Mouse (Mus musculus) layer of hippocampus, adult 18-20 months (tissue): ENCODE results near the gene Asgr1. TPM values are rescaled to one million over a fixed set of nuclear protein-coding genes. Genes with fewer than 3 reads are reported as not detected.
A peak's percentile ranks its signal among the peaks of the same experiment; 100 is the strongest.
"Not testable (repeated sequence)": the region's sequence is repeated elsewhere in the genome, so short reads cannot be mapped to it uniquely, and the experiment has no call there.

Experiments used
- DNase-seq, 2 experiments: peaks; one replicate each; pipeline ENCODE4 v3.0.0; 2022; ENCODE audit warnings: low spot score in 2 of 2
- long read RNA-seq: library from polyadenylated mRNA; stranded (forward); transcript quantifications from one replicate; pipeline ENCODE4 v2.0.0, GENCODE M21; 2021
- total RNA-seq, 2 experiments: library from RNA; stranded (reverse); gene quantifications; 2 replicates each; pipeline ENCODE4 v1.2.3; 2021

Gene Asgr1
- total RNA-seq: under 1 TPM; 0.84 to 0.99 TPM
- long read RNA-seq: 0 reads

DNA sequence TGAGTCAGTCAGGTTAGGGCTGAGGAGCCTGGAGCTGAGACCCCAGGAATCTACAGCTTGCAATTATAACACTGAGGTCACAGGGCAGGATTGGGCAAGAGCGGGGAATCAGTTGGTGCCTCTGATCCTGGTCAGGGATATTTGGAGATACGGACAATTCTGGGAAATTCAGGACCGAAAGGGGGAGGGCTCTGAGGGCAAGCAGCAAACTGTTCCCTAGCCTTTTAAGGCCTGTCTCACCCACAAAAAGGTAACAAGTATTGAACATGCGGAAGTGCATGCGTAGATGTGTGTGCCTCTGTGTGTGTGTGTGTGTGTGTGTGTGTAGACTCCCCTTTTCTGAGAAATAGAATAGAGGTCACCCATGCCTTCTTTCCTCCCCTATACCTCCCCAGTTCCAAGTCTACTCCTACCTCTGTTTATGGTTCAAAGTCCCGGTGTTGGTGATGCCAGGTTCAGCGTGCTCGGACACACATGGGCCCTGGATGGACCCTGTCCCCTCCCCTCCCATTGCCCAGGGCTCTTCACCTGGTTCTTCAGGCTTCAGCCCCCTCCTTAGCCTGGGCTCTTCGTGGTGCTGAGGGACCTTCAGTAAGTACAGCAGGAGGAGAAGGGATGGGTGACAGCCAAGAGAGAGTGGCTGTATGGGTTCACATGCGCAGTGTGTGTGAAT is at the start of gene Asgr1:
TSS of gene Asgr1 (plus strand) at position 188 of the 673 bp plus-strand sequence.
- DNase-seq: no peak

DNA sequence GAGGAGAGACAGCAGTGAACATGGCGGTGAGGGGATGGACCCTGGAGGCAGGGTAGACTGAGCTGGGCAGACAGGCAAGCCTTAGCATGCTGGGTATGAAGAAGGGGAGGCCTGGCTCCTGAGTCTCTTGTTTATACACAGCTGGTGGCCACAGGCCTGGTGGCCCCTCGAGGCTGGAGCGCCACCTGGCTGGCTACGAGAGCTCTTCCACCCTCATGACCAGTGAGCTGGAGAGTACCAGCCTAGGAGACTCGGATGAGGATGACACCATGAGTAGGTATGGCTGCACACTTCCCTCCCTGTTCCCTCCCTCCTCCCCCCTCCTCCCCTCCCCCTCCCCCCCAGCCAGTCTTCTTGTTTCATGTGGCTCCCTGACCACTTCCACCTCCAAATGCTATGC is 48.4 kb upstream of the Asgr1 start:
- DNase-seq: no peak

DNA sequence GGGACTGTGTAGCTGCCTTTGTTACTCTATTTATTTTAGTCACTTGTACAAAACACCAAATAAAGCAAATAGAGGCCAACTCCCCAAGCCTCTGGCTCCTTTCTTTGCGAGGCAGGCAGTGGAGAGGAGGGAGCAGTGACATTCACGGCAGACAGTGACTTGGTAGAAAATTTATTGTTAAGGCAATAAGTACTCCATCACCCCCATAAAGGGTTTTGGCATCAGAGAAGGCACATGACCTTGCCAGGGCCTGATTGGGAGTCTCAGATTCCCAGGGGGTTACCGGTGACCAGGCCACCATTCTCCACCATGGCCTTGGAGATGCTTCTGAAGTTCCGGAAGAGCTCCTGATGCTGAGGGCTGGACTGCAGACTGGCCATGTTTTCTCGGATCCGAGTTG is 43.9 kb upstream of the Asgr1 start:
- DNase-seq: no peak

DNA sequence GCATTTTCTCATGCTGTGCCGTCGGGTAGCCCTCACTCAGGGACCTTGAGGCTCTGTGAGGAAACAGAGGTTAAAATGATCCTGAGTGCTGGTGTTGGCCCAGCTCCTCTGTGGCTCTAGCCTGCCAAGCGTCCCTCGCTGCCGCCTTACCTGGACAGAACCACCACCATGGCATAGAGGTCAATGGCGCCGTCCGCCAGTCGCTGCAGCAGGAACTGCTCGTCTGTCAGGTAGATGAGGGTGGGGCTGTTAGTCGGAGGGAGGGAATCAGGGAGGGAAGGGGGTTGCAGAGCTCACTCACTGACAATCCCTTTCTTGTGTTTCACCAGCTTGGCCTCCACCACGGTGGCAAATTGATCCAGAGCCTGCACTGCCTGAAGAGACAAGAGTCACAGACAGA is 43.3 kb upstream of the Asgr1 start:
- no peak for DNase-seq

DNA sequence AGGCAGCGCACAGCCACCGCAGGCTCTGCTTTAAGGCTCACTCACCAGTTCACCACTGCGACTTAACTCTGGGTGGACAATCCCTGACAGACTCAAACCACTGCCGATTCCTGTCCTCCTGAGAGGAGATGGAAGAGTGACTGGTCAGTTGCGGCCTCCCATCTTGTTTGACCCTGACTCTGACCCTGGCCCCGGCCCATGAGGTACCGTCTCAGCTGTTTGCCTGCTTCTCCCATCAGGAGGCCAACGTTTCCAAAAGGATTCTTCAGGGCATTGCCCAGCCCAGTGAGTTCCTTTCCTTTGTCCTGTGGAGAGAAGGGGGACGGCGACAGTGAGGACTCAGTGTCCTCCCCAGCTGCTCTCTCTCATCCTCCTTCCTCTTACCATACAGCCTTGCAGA is 42.9 kb upstream of the Asgr1 start:
- peak in 1 of 2 experiments; percentile 3 for DNase-seq

DNA sequence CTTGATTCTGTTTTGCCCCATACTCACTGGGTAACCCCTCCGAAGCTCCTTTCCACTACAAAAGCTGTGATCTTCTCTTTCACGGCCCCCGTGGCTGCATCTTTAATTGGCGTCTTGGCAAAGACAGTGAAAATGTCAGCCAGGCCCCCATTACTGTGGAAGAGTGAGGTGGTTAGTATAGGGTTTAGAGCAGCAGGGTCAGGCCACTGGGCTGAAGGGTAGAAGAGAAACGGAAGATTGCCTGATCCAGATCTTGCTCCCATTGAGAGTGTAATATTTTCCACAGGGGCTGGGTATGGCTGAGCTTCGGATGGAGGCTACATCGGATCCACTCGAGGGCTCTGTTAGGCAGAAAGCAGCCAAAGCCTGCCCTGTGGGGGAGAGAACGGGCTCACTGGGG is 41.0 kb upstream of the Asgr1 start:
- no peak for DNase-seq

DNA sequence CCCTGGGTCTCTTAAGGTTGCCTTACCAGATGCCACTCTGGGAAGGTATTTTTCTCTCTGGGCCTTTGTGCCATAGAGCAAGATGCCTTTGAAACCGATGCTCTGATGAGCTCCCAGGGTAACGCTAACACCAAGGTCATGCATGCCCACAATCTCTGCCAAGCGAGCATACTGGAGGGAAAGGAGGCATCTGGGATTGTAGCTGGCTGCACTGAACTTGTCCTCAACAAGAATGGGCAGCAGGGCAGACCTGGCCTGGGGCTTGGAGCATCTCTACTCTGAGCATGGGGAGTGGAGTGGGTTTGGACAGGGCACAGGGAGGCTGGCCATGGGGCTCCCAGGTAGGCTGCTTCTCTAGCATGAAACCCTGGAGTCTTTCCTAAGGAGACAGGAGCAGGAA is 40.5 kb upstream of the Asgr1 start:
- DNase-seq: no peak

DNA sequence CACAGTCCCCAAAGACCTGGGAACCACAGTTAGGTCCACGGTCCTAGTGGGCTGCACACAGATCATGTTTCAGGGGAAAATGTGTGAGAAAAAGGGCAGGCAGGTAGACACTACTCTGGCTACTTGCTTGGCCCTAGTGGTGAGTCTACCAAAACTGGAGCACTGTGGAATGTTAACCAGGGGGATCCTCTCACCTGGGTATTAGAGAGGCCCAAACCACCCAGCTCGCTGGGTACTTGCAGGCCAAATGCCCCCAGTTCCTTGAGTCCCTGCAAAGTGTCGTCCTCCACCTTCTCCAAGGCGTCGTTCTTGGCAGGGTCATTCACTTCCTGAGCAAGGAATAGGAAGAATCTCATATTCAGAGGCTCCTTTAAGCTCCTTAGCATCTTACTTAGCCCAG is 39.8 kb upstream of the Asgr1 start:
- DNase-seq: no peak

DNA sequence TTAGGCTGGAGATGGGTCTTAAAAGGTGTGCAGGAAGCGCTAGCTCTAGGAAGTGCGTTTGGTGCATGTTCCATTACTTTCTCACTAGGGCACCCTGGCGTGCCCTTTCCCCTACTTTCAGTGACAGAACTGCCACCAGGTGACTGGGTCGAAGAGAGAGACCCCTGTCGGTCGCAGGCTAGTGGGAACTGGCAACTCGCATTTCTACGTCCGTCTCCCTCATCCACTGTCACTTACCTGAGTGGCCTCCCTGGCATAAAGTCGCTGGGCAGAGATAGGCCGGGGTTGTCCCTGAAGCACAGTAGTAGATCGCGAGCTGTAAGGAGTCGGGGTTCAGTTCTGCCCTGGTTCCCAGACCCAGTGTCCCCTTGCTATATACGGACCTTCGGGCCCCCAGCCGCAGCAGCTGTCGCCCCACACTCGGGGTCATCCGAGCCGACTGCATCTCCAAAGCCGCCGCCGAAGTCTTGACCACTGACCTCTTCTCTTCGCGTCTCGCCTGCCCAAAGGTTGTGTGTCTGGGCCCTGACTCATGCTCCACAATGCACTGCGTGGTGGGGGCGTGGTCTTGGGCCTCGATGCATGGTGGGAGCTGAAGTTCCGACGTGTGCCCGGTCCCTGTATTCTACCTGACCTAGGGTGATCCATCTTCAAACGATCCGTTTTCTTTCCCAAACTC is 38.9 kb upstream of the Asgr1 start, which contains the start of gene Acadvl:
TSS of gene Acadvl (minus strand) at position 532 of the 679 bp plus-strand sequence.
- DNase-seq: peak; percentile 81 to 92

DNA sequence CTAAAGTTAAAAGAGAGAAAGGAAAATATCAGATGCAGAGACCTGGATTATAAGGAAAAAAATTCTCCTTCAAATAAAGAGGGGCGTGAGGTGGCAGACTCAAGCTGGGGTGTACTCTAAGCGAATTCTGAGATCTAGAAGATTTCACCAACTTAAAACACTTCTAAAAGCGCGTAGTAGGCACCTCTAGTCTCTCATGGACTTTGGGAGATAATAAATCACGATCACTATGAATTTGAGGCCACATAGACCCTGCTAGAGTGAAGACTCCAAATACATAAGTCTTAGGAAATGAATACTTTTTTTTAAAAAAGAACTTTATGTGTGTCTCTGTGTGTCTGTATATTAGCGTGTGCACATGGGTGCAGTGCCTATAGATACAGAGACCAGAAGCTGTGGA is 38.2 kb upstream of the Asgr1 start:
- DNase-seq: no peak

DNA sequence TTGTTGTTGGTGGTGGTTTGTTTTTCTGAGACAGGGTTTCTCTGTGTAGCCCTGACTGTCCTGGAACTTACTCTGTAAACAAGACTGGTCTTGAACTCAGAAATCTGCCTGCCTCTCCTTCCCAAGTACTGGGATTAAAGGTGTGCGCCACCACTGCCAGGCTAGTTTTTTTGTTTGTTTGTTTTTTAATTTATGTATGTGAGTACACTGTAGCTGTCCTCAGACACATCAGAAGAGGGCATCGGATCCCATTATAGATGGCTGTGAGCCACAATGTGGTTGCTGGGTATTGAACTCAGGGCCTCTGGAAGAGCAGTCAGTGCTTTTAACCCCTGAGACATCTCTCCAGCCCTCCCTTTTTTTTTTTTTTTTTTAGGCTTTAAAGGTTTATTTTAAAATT is 37.7 kb upstream of the Asgr1 start:
- not testable (repeated sequence) for DNase-seq

DNA sequence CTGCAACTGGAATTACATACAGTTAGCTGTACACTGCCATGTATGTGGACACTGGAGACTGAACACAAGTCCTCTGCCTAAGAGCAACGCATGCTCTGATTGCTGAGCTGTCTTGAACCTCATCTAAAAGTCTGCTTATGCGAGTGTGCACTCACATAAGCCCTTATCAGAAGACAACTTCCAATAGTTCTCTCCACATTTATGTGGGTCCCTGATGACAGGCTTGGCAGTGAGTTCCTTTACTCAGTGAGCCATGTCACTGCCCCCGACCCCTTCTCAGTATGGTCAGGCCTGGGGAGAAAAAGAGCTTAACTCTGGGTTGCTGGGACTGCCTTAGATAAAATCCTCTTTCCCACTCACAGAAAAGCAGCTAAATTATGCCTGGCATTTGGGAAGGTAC is 37.2 kb upstream of the Asgr1 start, which contains the start of gene Dlg4:
TSS of gene Dlg4 (plus strand) at position 274 of the 400 bp plus-strand sequence.
- no peak for DNase-seq

DNA sequence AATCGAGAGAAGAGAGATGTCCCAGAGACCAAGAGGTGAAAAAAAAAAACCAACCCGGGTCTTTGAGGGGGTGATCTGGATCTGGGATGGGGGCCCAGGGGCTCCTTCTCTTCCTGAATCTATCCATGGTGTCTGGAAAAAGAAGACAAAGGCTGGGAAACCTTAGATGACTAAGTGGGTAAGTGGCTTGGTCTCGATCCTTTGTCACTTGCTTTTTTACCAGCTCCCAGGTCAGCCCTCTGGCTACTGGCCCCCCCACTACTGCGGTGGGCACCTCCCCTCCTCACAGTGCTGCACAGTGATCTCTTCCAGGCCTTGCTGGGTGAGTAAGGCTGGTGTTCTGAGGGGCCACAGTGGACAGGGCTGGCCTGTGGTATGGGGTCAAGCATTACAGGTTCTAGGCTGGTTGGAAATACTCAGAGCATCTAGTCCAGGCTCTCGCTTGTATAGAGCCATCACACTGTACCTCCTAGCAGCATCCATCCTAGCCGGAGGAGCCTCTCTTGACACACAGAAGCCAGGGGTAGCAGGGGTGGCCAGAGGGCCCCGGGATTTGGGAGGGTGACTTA is 36.6 kb upstream of the Asgr1 start:
- DNase-seq: no peak

DNA sequence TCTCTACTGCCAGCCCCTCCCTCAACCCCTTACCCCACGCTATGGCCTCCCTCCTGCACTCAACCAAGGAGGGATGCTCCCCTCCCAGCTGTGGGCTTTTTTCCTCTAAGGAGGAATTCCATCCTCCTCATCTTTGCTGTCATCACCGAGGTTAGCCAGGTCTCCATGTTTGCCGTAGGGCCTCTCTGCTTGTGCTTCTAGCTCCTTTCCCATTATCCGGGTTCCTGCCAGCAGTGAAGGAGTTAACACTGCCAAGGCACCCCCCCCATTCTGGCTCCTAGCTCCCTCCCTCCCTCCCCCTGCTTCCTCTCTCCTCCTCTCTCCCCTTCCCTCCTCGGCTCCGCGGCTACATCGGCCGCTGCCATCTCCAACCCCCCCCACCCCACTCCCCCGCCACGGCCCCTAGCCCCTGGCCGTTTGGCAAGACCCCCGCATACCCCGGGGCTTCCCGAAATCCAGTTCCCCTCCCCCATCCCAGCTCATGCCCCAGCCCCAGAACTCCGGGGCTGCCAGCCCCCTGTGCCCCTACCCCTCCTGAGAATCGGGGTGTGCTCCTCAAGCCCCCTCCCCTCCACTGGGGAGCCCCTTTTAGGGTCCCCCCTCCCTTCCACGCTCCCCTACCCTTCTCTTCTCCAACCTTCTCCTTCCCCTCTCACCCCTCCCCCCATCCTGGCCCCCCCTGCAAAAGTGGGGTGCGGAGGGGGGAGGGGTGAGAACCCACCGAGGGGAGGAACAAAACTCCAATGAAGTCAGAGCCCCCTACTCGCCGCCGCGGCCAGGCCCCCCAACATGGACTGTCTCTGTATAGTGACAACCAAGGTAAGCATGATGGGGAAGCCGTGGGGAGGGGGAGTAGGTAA is 35.5 kb upstream of the Asgr1 start:
- DNase-seq: peak in 1 of 2 experiments; percentile 71

DNA sequence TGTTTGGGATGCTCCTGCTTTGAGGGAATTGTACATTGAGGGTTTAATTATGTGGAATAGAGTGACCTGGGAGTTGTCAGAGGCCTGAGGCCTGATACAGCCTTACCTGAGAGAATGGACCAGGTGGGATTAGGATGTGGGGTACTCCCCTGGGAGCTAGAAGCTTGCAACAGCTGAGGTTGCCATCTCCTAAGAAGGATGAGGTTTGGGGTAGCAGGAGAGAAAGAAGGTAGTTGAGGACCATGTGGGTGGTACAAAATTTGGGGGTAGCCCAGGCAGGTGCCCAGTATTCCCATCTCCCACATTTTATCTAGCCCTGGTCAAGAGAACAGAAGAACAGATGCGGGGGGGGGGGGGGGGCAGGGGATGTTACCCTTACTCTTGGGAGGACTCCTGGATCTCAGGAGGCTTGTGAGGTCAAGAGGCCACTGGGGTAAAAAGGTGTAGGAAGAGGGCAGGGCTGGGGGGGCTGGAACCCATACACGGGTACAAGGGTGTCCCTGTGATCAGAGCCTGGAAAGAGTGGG is 34.3 kb upstream of the Asgr1 start:
- peak in 1 of 2 experiments; percentile 49 for DNase-seq

DNA sequence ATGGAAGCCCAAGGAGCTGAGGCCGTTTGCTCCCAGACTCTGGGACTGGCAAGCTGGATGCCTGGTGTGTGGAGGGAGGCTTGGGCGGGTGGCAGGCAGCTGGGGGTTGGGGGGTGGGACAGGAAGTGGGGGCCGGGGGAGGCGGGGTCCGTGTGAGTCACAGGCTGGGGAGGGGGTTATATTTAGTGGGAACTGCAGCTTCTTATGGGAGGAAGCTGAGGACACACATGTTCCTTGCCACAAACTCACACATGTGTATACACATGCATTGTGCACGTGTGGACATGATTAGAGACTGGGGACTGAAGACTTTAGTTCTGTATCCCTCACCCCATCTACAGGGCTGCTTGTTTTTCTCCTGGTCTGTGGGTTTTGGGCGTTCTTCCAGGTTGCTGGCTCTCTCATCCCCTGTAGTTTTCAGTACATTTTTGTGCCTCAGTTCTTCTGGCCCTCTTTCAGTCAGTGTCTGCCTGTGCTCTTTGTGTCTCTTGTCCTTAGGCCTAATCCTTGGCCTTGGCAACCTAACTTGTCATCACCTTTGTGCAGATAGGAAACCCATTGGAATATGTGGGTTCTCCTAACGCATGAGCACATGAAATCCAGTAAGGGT is 33.8 kb upstream of the Asgr1 start:
- DNase-seq: peak in 1 of 2 experiments; percentile 65

DNA sequence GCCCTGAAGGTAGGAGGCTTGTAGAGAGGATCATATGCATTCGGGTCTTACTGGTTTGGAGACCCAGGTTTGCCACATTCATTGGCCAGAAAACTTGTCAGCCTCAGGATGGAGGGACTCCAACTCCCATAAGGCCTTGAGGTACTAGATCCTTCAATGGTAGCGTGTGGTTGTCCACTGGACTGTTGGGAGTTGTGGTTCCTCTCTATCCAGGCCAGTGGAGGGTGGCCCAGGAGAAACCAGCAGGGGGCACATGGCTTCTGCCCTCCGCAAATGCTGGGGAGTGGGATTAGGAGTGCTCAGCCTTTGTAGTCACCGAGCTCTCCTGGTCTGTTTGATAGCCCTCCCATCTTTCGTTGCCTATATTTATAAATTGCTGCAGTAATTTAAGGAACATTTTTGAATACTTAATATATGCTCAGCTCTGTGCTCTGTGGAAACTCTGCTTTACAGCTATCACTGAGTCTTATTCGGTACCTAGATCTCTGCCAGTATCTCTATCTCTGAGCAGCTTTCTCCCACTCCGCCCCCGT is 33.1 kb upstream of the Asgr1 start:
- DNase-seq: peak; percentile 65 to 86

DNA sequence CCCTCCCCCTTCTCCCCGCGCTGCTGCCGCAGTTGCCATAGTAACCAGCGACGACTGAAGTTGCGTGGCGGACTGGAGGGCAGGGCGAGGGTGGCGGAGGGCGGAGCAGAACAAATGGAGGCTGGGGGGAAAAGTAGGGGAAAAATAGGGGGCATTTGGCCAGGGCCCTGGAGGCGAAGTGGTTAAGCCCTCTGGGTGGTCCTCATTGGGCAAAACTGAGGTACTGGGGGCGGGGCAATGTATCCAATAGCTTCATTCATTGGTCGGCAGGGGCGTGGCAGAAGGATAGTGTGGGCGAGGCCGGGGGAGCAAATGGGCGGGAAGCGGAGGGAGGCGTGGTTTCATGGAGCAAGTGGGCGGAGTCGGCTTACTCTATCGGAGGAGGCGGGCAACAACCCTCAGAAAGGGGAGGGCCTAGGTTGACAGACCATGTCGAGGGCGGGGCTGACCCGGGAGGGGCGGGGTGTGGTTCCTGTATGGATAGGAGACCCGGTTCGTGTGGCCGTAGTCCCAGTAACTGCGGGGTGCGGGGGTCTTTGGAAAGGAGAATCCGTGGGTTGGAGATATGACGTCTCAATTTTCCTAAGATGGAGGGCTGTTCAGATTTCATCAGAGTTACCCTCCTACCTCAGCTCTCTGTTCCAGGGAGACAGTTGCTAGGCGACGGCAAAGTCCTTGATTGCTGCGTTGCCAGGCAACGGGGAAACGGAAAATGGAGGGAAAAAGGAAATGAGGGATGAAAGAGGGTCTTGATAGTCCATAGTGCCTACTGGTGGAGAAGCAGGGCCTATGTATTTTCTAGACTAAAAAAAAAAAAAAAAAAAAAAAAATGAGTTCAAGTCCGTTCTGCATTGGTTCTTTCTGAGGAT is 32.4 kb upstream of the Asgr1 start:
- DNase-seq: peak; percentile 96 to 98

DNA sequence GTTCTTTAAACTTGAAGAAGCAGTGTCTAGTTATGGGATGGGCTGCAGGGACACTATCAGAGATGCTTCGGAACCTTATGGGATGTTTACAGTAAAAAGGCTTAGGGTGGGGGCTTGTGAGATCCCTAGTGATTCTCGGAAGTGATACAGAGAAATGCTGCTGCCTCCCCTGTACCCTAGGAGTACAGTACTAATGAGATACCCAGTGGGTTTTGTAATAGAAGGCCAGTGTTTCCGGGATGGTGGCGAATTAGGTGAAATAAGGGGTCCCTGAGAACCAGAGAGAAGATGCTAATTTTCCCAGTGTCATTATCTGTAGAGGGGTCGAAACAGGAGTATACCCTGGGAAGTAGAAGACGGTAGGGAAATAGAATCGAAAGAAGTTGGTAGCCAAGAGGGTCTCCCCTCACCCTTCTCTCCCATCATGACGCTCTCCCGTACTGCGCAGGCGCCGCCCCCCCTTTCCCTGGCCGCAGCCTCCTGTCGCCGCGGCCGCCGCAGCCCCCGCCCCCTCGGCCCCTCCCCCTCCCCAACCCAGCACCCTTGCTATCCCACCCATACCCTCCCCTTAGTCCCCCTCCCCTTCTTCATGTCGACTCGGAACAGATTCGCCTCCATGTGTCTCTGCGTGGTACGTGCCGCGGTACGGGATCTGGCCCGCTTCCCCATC is 30.3 kb upstream of the Asgr1 start:
- DNase-seq: no peak
